Mouse (Mus musculus): ENCODE results near the gene Hic2.

DNA sequence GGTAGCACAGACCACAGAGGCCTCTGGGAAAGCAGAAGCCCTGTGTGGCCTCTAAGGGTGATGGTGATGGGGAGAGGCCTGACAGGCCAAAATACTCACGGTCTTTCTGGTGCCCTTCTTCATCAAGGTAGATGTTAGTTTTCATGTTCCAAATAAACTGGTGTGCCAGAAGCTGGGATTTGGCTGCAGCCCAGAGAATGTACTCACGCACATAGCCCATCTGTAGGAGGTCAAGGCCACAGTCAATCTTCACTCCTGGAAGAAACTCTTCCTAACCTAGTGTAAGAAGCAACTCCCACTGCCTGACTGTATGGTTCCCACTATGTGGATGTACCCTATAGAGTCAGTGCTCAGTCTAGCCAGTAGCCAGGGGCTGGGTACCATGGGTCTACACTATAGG, 57.6 kb downstream of the Hic2 start:
- TF ChIP-seq POLR2A (IDR thresholded peaks at IDR 0.05; ENCODE audit: insufficient read length, low read depth) (no peak), MAX (IDR thresholded peaks at IDR 0.05; ENCODE audit: low read depth) (no peak), TCF12 (IDR thresholded peaks at IDR 0.05; ENCODE audit: insufficient read depth, poor library complexity, severe bottlenecking) (no peak), E2F4 (IDR thresholded peaks at IDR 0.05; ENCODE audit: insufficient read depth) (no peak), MYOG (IDR thresholded peaks at IDR 0.05; ENCODE audit: control insufficient read depth in 1 of 3, insufficient read depth in 1 of 3, insufficient read length in 2 of 3, low read depth in 2 of 3) (no peak), MYOD1 (IDR thresholded peaks at IDR 0.05; ENCODE audit: control insufficient read depth in 1 of 3, insufficient read length in 2 of 3, low read depth in 2 of 3) (no peak), USF1 (IDR thresholded peaks at IDR 0.05; ENCODE audit: low read depth) (no peak)
